Comparison of ENCODE assay signal across 7 mouse cellular contexts in genomic region chr13:22019934-22020835, GRCm38 (mm10). TPM values are rescaled to one million over a fixed set of nuclear protein-coding genes. Genes with fewer than 3 reads are reported as not detected.
DNase-seq lines count a peak whose midpoint lies in the region; ATAC-seq and TF ChIP-seq lines count a peak whose summit lies in the region.

No protein-coding gene starts in this region.

- H3K9me3 ChIP-seq in CH12.LX (replicated peaks; ENCODE audit: low read length) = no peaks in the 10 kb centered on the region
- H3K9me3 ChIP-seq in forebrain, embryonic 11.5 days (ENCODE audit: control insufficient read depth, low read length) = no peaks in the 10 kb centered on the region

- in situ Hi-C loops in CH12.LX (cut with MboI; ENCODE audit: low pct_ligation_motif_present, low pct_unique_long_range_greater_than_20kb, low sequenced_read_pairs) = loop anchor here (5.0 to 25.0 kb wide), 3 partner anchors 43 to 845 kb away; partner anchors contain the start of genes Trim27 and Zkscan3

- H3K27me3 ChIP-seq in CH12.LX (replicated peaks) = peaks cover 14% of the 10 kb centered on the region
- peaks cover 11% of the 10 kb centered on the region for H3K27me3 ChIP-seq in forebrain, embryonic 11.5 days (ENCODE audit: control insufficient read depth, insufficient read depth, low read length)

- peak; percentile 62 for ATAC-seq in forebrain, embryonic 11.5 days (replicated peaks; ENCODE audit: low FRiP score)

- H3K4me1 ChIP-seq in CH12.LX (ENCODE audit: control insufficient read depth in 1 of 2, insufficient read depth in 2 of 2) = peaks cover 0 to 9% of the 10 kb centered on the region in 2 experiments; a peak in 2 of 4 replicates
- H3K4me1 ChIP-seq in forebrain, embryonic 11.5 days (replicated peaks; ENCODE audit: control insufficient read depth, insufficient read depth, low read length) = no peaks in the 10 kb centered on the region

- TF ChIP-seq CTCF in CH12.LX (conservative IDR thresholded peaks at IDR 0.05 in 1 of 2, IDR thresholded peaks at IDR 0.05 in 1 of 2; ENCODE audit: low read depth in 2 of 2, low read length in 2 of 2) = no peak

- TF ChIP-seq RAD21 in CH12.LX (IDR thresholded peaks at IDR 0.05; ENCODE audit: low read depth, low read length) = no peak

- H3K79me2 ChIP-seq in CH12.LX (replicated peaks; ENCODE audit: control insufficient read depth, extremely low read depth, insufficient read depth, poor library complexity, severe bottlenecking) = no peaks in the 10 kb centered on the region

- peak overlapping the region; percentile 50 to 68 (median 64) for H3K4me3 ChIP-seq in CH12.LX (replicated peaks in 1 of 3; ENCODE audit: low read depth in 2 of 3, low read length in 2 of 3, poor library complexity in 1 of 3)
- H3K4me3 ChIP-seq in forebrain, embryonic 11.5 days (ENCODE audit: low read depth, low read length) = peak overlapping the region; percentile 46

- peak overlapping the region; percentile 82 for H3K9ac ChIP-seq in CH12.LX (ENCODE audit: insufficient read depth, low read depth)
- H3K9ac ChIP-seq in forebrain, embryonic 11.5 days (ENCODE audit: low read length) = peak overlapping the region; percentile 51

- no peak for TF ChIP-seq POLR2A in CH12.LX (IDR thresholded peaks at IDR 0.05; ENCODE audit: low read depth, low read length)

- no peak overlapping the region for H3K27ac ChIP-seq in CH12.LX (ENCODE audit: insufficient read depth, low read depth)
- H3K27ac ChIP-seq in forebrain, embryonic 11.5 days (ENCODE audit: low read depth, low read length) = no peak overlapping the region

- dilution Hi-C loops in CH12.LX (cut with MboI; ENCODE audit: extremely low pct_ligation_motif_present, extremely low pct_unique_long_range_greater_than_20kb, low sequenced_read_pairs) = no loop called here

- no peaks in the 10 kb centered on the region for H3K36me3 ChIP-seq in CH12.LX (replicated peaks in 1 of 2; ENCODE audit: control insufficient read depth in 1 of 2, insufficient read depth in 1 of 2, low read length in 1 of 2)
- H3K36me3 ChIP-seq in forebrain, embryonic 11.5 days (ENCODE audit: control insufficient read depth, insufficient read depth, low read length) = no peaks in the 10 kb centered on the region

- DNase-seq in B cell, adult 2 months = peak; percentile 72 to 75
- peak; percentile 54 for DNase-seq in CH12.LX (ENCODE audit: extremely low read depth)
- DNase-seq in forebrain, embryonic 11.5 days (ENCODE audit: low spot score) = no peak
- peak; percentile 30 to 54 for DNase-seq in kidney, postnatal 4 days
- peak; percentile 45 for DNase-seq in naive thymus-derived CD4-positive, alpha-beta T cell, adult 2 months (ENCODE audit: low read depth)
- no peak for DNase-seq in layer of hippocampus, adult 8-10 months (ENCODE audit: low spot score in 2 of 2)
- no peak for DNase-seq in urinary bladder, adult 18-20 months (ENCODE audit: low spot score in 2 of 2)

- peak overlapping the region; percentile 85; the same call in 1 of the 2 replicates for H3K4me2 ChIP-seq in CH12.LX (ENCODE audit: insufficient read depth, low read depth, poor library complexity, severe bottlenecking)
- H3K4me2 ChIP-seq in forebrain, embryonic 11.5 days (ENCODE audit: low read depth, low read length, severe bottlenecking) = peak overlapping the region; percentile 78

- TF ChIP-seq EP300 in CH12.LX (IDR thresholded peaks at IDR 0.05; ENCODE audit: low read length) = no peak

- WGBS in forebrain, embryonic 11.5 days = under 1% methylated on average over 44 of the region's 44 CpGs

TF ChIP-seq in CH12.LX, 34 proteins besides CTCF, POLR2A, EP300 and RAD21:
- no peak for TF ChIP-seq MAX (IDR thresholded peaks at IDR 0.05; ENCODE audit: low read length)
- TF ChIP-seq ELF1 (IDR thresholded peaks at IDR 0.05; ENCODE audit: low read depth, low read length) = peak; percentile 87
- TF ChIP-seq UBTF (IDR thresholded peaks at IDR 0.05; ENCODE audit: low read depth, low read length) = no peak
- TF ChIP-seq USF2 (conservative IDR thresholded peaks at IDR 0.05; ENCODE audit: low read depth, low read length) = no peak
- no peak for TF ChIP-seq GABPA (IDR thresholded peaks at IDR 0.05; ENCODE audit: insufficient replicate concordance, low read depth, low read length)
- no peak for TF ChIP-seq MAZ (IDR thresholded peaks at IDR 0.05; ENCODE audit: low read depth, low read length)
- no peak for TF ChIP-seq JUN (IDR thresholded peaks at IDR 0.05; ENCODE audit: insufficient read depth, low read depth, low read length)

RNA-seq across cellular contexts. Expression of gene Prss16, which starts 10.6 kb away (rescaled TPM):
- total RNA-seq in CH12.LX (2012; rRNA removed) (0.38 and 0.47 TPM in 2 replicates), CH12.LX (2014; rRNA removed) (0.69 and 1.4 TPM in 2 replicates)
- 0.36 and 0.44 TPM in 2 replicates for polyA plus RNA-seq in CH12.LX (2012; ENCODE audit: insufficient read length, low read depth)
- 0.37 TPM in 1 of 2 replicates, not detected in the other for polyA plus RNA-seq in forebrain, embryonic 11.5 days (2014; fragmentation: Nextera tagmentation; extraction: Ambion mirVana)
- total RNA-seq in layer of hippocampus, adult 8-10 months (2022) = under 1 TPM; 0.29 to 0.84 (median 0.56) TPM

RNA-seq across cellular contexts. Expression of gene Hist1h2ah, which starts 15.2 kb away (rescaled TPM):
- total RNA-seq in CH12.LX (2012; rRNA removed) = 628 and 652 TPM in 2 replicates
- 4.9 and 8.1 TPM in 2 replicates for total RNA-seq in CH12.LX (2014; rRNA removed)
- polyA plus RNA-seq in CH12.LX (2012; ENCODE audit: insufficient read length, low read depth) = 2.3 and 4.5 TPM in 2 replicates
- polyA plus RNA-seq in forebrain, embryonic 11.5 days (2014; fragmentation: Nextera tagmentation; extraction: Ambion mirVana) = 5.6 TPM in 1 of 2 replicates, not detected in the other
- total RNA-seq in layer of hippocampus, adult 8-10 months (2022) = 10 to 100 TPM in 3 of 4 experiments, 1 to 10 TPM in 1; 6.5 to 26.2 (median 15.2) TPM

RNA-seq across cellular contexts. Expression of gene Hist1h2bk, which starts 15.5 kb away (rescaled TPM):
- total RNA-seq in CH12.LX (2012; rRNA removed) = 2,586 and 2,636 TPM in 2 replicates
- 38.2 and 47.2 TPM in 2 replicates for total RNA-seq in CH12.LX (2014; rRNA removed)
- polyA plus RNA-seq in CH12.LX (2012; ENCODE audit: insufficient read length, low read depth) = 3.7 and 8.1 TPM in 2 replicates
- 5.4 and 11.9 TPM in 2 replicates for polyA plus RNA-seq in forebrain, embryonic 11.5 days (2014; fragmentation: Nextera tagmentation; extraction: Ambion mirVana)
- total RNA-seq in layer of hippocampus, adult 8-10 months (2022) = 10 to 100 TPM; 10.4 to 18.1 (median 16.5) TPM

RNA-seq across cellular contexts. Expression of gene Hist1h4i, which starts 21.0 kb away (rescaled TPM):
- total RNA-seq in CH12.LX (2012; rRNA removed) (768 and 812 TPM in 2 replicates), CH12.LX (2014; rRNA removed) (29.9 and 35.7 TPM in 2 replicates)
- 6.4 TPM in 2 replicates for polyA plus RNA-seq in CH12.LX (2012; ENCODE audit: insufficient read length, low read depth)
- polyA plus RNA-seq in forebrain, embryonic 11.5 days (2014; fragmentation: Nextera tagmentation; extraction: Ambion mirVana) = 52.1 and 59.1 TPM in 2 replicates
- 10 to 100 TPM; 55.1 to 70.7 (median 60.0) TPM for total RNA-seq in layer of hippocampus, adult 8-10 months (2022)

RNA-seq across cellular contexts. Expression of gene Hist1h2ag, which starts 22.6 kb away (rescaled TPM):
- 576 and 708 TPM in 2 replicates for total RNA-seq in CH12.LX (2012; rRNA removed)
- total RNA-seq in CH12.LX (2014; rRNA removed) = 21.8 and 22.0 TPM in 2 replicates
- 7.3 and 13.0 TPM in 2 replicates for polyA plus RNA-seq in CH12.LX (2012; ENCODE audit: insufficient read length, low read depth)
- 64.5 and 67.2 TPM in 2 replicates for polyA plus RNA-seq in forebrain, embryonic 11.5 days (2014; fragmentation: Nextera tagmentation; extraction: Ambion mirVana)
- 10 to 100 TPM in 2 of 4 experiments, 1 to 10 TPM in 2; 8.2 to 12.2 (median 10.1) TPM for total RNA-seq in layer of hippocampus, adult 8-10 months (2022)

Comparison
In these comparisons a context has a peak if more than half of its experiments do, and no peak if none do; other contexts are left out.
1. DNase-seq: peak in B cell, adult 2 months (2 of 2), CH12.LX (single experiment), kidney, postnatal 4 days (2 of 2) and naive thymus-derived CD4-positive, alpha-beta T cell, adult 2 months (single experiment); none in forebrain, embryonic 11.5 days (single experiment), layer of hippocampus, adult 8-10 months (0 of 2) and urinary bladder, adult 18-20 months (0 of 2).